Mouse (Mus musculus): ENCODE data around the gene 4930523C07Rik. TPM values are rescaled to one million over a fixed set of nuclear protein-coding genes. Genes with fewer than 3 reads are reported as not detected.

4930523C07Rik gene
- polyA plus RNA-seq, 1 experiment from 2014 or later, result 20.0 TPM

- H3K27me3 ChIP-seq, result no peaks in the 10 kb centered on the region
- H3K9me3 ChIP-seq (replicated peaks), result no peaks in the 10 kb centered on the region
- H3K4me1 ChIP-seq (replicated peaks), result peaks cover 9% of the 10 kb centered on the region
- no peak overlapping the region for H3K4me3 ChIP-seq
- H3K9ac ChIP-seq, result no peak overlapping the region
- no peak overlapping the region for H3K27ac ChIP-seq
- H3K4me2 ChIP-seq, result no peak overlapping the region
- ATAC-seq (replicated peaks; ENCODE audit: insufficient number of reproducible peaks, insufficient read depth, low FRiP score, low read depth), result no peak
- no peaks in the 10 kb centered on the region for H3K36me3 ChIP-seq
- 71% methylated on average over 7 of the region's 7 CpGs for WGBS
These were observed 20.5 kb downstream of the 4930523C07Rik start for GRCm38 (mm10) chr1:160064547-160065144.

GRCm38 (mm10) chr1:160078882-160079661 is 34.9 kb downstream of the 4930523C07Rik start:
- H3K4me2 ChIP-seq, result no peak overlapping the region
- 0 out of 2 replicates have a peak, but pooled peaks cover 5% of the 10 kb centered on the region for H3K36me3 ChIP-seq
- no peak for ATAC-seq (replicated peaks; ENCODE audit: insufficient number of reproducible peaks, insufficient read depth, low FRiP score, low read depth)
- H3K9me3 ChIP-seq (replicated peaks), result no peaks in the 10 kb centered on the region
- no peaks in the 10 kb centered on the region for H3K4me1 ChIP-seq (replicated peaks)
- no peaks in the 10 kb centered on the region for H3K27me3 ChIP-seq
- WGBS, result 59% methylated on average over 14 of the region's 14 CpGs
- H3K4me3 ChIP-seq, result no peak overlapping the region
- H3K27ac ChIP-seq, result no peak overlapping the region
- H3K9ac ChIP-seq, result no peak overlapping the region

- no peak overlapping the region for H3K27ac ChIP-seq
- no peak overlapping the region for H3K4me2 ChIP-seq
- 23% methylated on average over 2 of the region's 2 CpGs for WGBS
- no peaks in the 10 kb centered on the region for H3K9me3 ChIP-seq (replicated peaks)
- H3K9ac ChIP-seq, result no peak overlapping the region
- no peaks in the 10 kb centered on the region for H3K27me3 ChIP-seq
- no peaks in the 10 kb centered on the region for H3K36me3 ChIP-seq
- ATAC-seq (replicated peaks; ENCODE audit: insufficient number of reproducible peaks, insufficient read depth, low FRiP score, low read depth), result no peak
- H3K4me1 ChIP-seq (replicated peaks), result no peaks in the 10 kb centered on the region
- no peak overlapping the region for H3K4me3 ChIP-seq
These were observed 36.7 kb downstream of the 4930523C07Rik start for GRCm38 (mm10) chr1:160080800-160081436.

GRCm38 (mm10) chr1:160082647-160083046 is 38.5 kb downstream of the 4930523C07Rik start:
- Histone ChIP-seq H3K9ac (no peak overlapping the region), H3K27ac (no peak overlapping the region), H3K4me2 (no peak overlapping the region), H3K27me3 (no peaks in the 10 kb centered on the region), H3K4me1 (replicated peaks) (no peaks in the 10 kb centered on the region), H3K9me3 (replicated peaks) (no peaks in the 10 kb centered on the region), H3K4me3 (no peak overlapping the region), H3K36me3 (no peaks in the 10 kb centered on the region)
- ATAC-seq (replicated peaks; ENCODE audit: insufficient number of reproducible peaks, insufficient read depth, low FRiP score, low read depth), result no peak
- 79% methylated on average over 1 of the region's 1 CpGs for WGBS

GRCm38 (mm10) chr1:160084239-160084638 is 40.1 kb downstream of the 4930523C07Rik start:
- Histone ChIP-seq H3K4me2 (no peak overlapping the region), H3K36me3 (no peaks in the 10 kb centered on the region), H3K27me3 (no peaks in the 10 kb centered on the region), H3K27ac (no peak overlapping the region), H3K9ac (no peak overlapping the region), H3K4me1 (replicated peaks) (no peaks in the 10 kb centered on the region), H3K9me3 (replicated peaks) (no peaks in the 10 kb centered on the region), H3K4me3 (no peak overlapping the region)
- WGBS, result 74% methylated on average over 1 of the region's 1 CpGs
- ATAC-seq (replicated peaks; ENCODE audit: insufficient number of reproducible peaks, insufficient read depth, low FRiP score, low read depth), result no peak

GRCm38 (mm10) chr1:160086651-160087050 is 42.5 kb downstream of the 4930523C07Rik start:
- no peak for ATAC-seq (replicated peaks; ENCODE audit: insufficient number of reproducible peaks, insufficient read depth, low FRiP score, low read depth)
- no peaks in the 10 kb centered on the region for H3K9me3 ChIP-seq (replicated peaks)
- H3K36me3 ChIP-seq, result no peaks in the 10 kb centered on the region
- no peak overlapping the region for H3K4me2 ChIP-seq
- no peaks in the 10 kb centered on the region for H3K27me3 ChIP-seq
- WGBS, result 69% methylated on average over 2 of the region's 2 CpGs
- H3K4me1 ChIP-seq (replicated peaks), result no peaks in the 10 kb centered on the region
- H3K27ac ChIP-seq, result no peak overlapping the region
- no peak overlapping the region for H3K9ac ChIP-seq
- H3K4me3 ChIP-seq, result no peak overlapping the region

- no peaks in the 10 kb centered on the region for H3K4me1 ChIP-seq (replicated peaks)
- no peaks in the 10 kb centered on the region for H3K9me3 ChIP-seq (replicated peaks)
- no peaks in the 10 kb centered on the region for H3K36me3 ChIP-seq
- H3K27ac ChIP-seq, result no peak overlapping the region
- no peak overlapping the region for H3K4me2 ChIP-seq
- peaks cover 2% of the 10 kb centered on the region; the same call in 1 of the 2 replicates for H3K27me3 ChIP-seq
- no peak for ATAC-seq (replicated peaks; ENCODE audit: insufficient number of reproducible peaks, insufficient read depth, low FRiP score, low read depth)
- WGBS, result 85% methylated on average over 5 of the region's 5 CpGs
- no peak overlapping the region for H3K4me3 ChIP-seq
- no peak overlapping the region for H3K9ac ChIP-seq
These were observed 55.6 kb downstream of the 4930523C07Rik start for GRCm38 (mm10) chr1:160099659-160100302.

GRCm38 (mm10) chr1:160100996-160101395 is 56.8 kb downstream of the 4930523C07Rik start:
- H3K4me1 ChIP-seq (replicated peaks), result no peaks in the 10 kb centered on the region
- no peaks in the 10 kb centered on the region for H3K9me3 ChIP-seq (replicated peaks)
- no peak overlapping the region for H3K27ac ChIP-seq
- no peak overlapping the region for H3K4me2 ChIP-seq
- 73% methylated on average over 5 of the region's 5 CpGs for WGBS
- H3K4me3 ChIP-seq, result no peak overlapping the region
- H3K36me3 ChIP-seq, result no peaks in the 10 kb centered on the region
- ATAC-seq (replicated peaks; ENCODE audit: insufficient number of reproducible peaks, insufficient read depth, low FRiP score, low read depth), result no peak
- H3K27me3 ChIP-seq, result peaks cover 2% of the 10 kb centered on the region; the same call in 1 of the 2 replicates
- no peak overlapping the region for H3K9ac ChIP-seq

- no peaks in the 10 kb centered on the region for H3K4me1 ChIP-seq (replicated peaks)
- no peak for ATAC-seq (replicated peaks; ENCODE audit: insufficient number of reproducible peaks, insufficient read depth, low FRiP score, low read depth)
- no peak overlapping the region for H3K4me2 ChIP-seq
- no peaks in the 10 kb centered on the region for H3K9me3 ChIP-seq (replicated peaks)
- WGBS, result 73% methylated on average over 5 of the region's 5 CpGs
- no peak overlapping the region for H3K4me3 ChIP-seq
- no peak overlapping the region for H3K27ac ChIP-seq
- no peak overlapping the region for H3K9ac ChIP-seq
- no peaks in the 10 kb centered on the region for H3K36me3 ChIP-seq
- peaks cover 2% of the 10 kb centered on the region; the same call in 1 of the 2 replicates for H3K27me3 ChIP-seq
These were observed 61.2 kb downstream of the 4930523C07Rik start for GRCm38 (mm10) chr1:160105426-160105825.

GRCm38 (mm10) chr1:160108604-160109003 is 64.4 kb downstream of the 4930523C07Rik start:
- Histone ChIP-seq H3K36me3 (no peaks in the 10 kb centered on the region), H3K4me1 (replicated peaks) (no peaks in the 10 kb centered on the region), H3K9ac (no peak overlapping the region), H3K4me2 (no peak overlapping the region), H3K9me3 (replicated peaks) (no peaks in the 10 kb centered on the region), H3K27me3 (peaks cover 2% of the 10 kb centered on the region; the same call in 1 of the 2 replicates), H3K4me3 (no peak overlapping the region), H3K27ac (no peak overlapping the region)
- WGBS, result 67% methylated on average over 2 of the region's 2 CpGs
- no peak for ATAC-seq (replicated peaks; ENCODE audit: insufficient number of reproducible peaks, insufficient read depth, low FRiP score, low read depth)

GRCm38 (mm10) chr1:160123957-160124356 is 79.8 kb downstream of the 4930523C07Rik start:
- no peak for ATAC-seq (replicated peaks; ENCODE audit: insufficient number of reproducible peaks, insufficient read depth, low FRiP score, low read depth)
- no peaks in the 10 kb centered on the region for H3K27me3 ChIP-seq
- no peak overlapping the region for H3K4me3 ChIP-seq
- no peak overlapping the region for H3K9ac ChIP-seq
- H3K27ac ChIP-seq, result no peak overlapping the region
- H3K36me3 ChIP-seq, result no peaks in the 10 kb centered on the region
- 78% methylated on average over 2 of the region's 2 CpGs for WGBS
- no peaks in the 10 kb centered on the region for H3K4me1 ChIP-seq (replicated peaks)
- no peak overlapping the region for H3K4me2 ChIP-seq
- no peaks in the 10 kb centered on the region for H3K9me3 ChIP-seq (replicated peaks)

Data from heart, embryonic 15.5 days (tissue).